Mouse (Mus musculus): Measurements from ENCODE around the gene Cd274.

DNA sequence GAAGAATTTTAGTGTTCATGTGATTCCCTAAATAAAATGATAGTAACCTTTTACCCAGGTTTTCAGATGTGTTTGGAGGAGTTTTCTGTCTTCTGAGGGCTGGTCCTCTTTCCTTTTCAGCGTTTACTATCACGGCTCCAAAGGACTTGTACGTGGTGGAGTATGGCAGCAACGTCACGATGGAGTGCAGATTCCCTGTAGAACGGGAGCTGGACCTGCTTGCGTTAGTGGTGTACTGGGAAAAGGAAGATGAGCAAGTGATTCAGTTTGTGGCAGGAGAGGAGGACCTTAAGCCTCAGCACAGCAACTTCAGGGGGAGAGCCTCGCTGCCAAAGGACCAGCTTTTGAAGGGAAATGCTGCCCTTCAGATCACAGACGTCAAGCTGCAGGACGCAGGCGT, 6.2 kb downstream of the Cd274 start:
- no peak for TF ChIP-seq CTCF (conservative IDR thresholded peaks at IDR 0.05; ENCODE audit: insufficient read depth, insufficient read length, low read depth, low read length)
- TF ChIP-seq POLR2A (IDR thresholded peaks at IDR 0.05; ENCODE audit: low read depth, low read length): no peak

All from kidney, adult 2 months (tissue).